Mouse (Mus musculus): Measurements from ENCODE around the gene Tsnaxip1. TPM values are rescaled to one million over a fixed set of nuclear protein-coding genes. Genes with fewer than 3 reads are reported as not detected.
A peak's percentile ranks its signal among the peaks of the same experiment; 100 is the strongest.

The Tsnaxip1 gene
- polyA plus RNA-seq, 1 experiment from 2014 or later = 1.4 TPM

- DNase-seq (ENCODE audit: low spot score) (peak; percentile 91), ATAC-seq (ENCODE audit: low FRiP score) (peak; percentile 92)
- Histone ChIP-seq H3K4me2 (replicated peaks) (peak within 1 kb of the TSS; percentile 96), H3K4me3 (replicated peaks; ENCODE audit: low read length) (peak within 1 kb of the TSS; percentile 71), H3K27ac (peak within 1 kb of the TSS; percentile 82), H3K36me3 (replicated peaks; ENCODE audit: control insufficient read depth, insufficient read depth) (0 out of 2 replicates have a peak, but pooled peaks cover 12% of the 10 kb centered on the region), H3K9ac (peak within 1 kb of the TSS; percentile 77), H3K9me3 (ENCODE audit: control insufficient read depth, low read length) (no peaks in the 10 kb centered on the region), H3K27me3 (ENCODE audit: control insufficient read depth, insufficient read depth, low read length) (no peaks in the 10 kb centered on the region), H3K4me1 (replicated peaks; ENCODE audit: control insufficient read depth, insufficient read depth, low read length) (peaks cover 36% of the 10 kb centered on the region)
- WGBS = under 1% methylated on average over 43 of the region's 43 CpGs
Observed at GRCm38 (mm10) chr8:105854715-105855216, 27.2 kb downstream of the Tsnaxip1 start, which contains the start of gene Thap11. Gene Thap11 (plus strand): TSS chr8:105855132.

GRCm38 (mm10) chr8:105855248-105856167 is 28.0 kb downstream of the Tsnaxip1 start:
- DNase-seq (ENCODE audit: low spot score) (peak; percentile 50), ATAC-seq (ENCODE audit: low FRiP score) (peak; percentile 38)
- Histone ChIP-seq H3K9me3 (ENCODE audit: control insufficient read depth, low read length) (no peaks in the 10 kb centered on the region), H3K4me3 (replicated peaks; ENCODE audit: low read length) (peak overlapping the region; percentile 71), H3K9ac (peak overlapping the region; percentile 77), H3K27me3 (ENCODE audit: control insufficient read depth, insufficient read depth, low read length) (no peaks in the 10 kb centered on the region), H3K27ac (peak overlapping the region; percentile 82), H3K36me3 (replicated peaks; ENCODE audit: control insufficient read depth, insufficient read depth) (0 out of 2 replicates have a peak, but pooled peaks cover 12% of the 10 kb centered on the region), H3K4me1 (replicated peaks; ENCODE audit: control insufficient read depth, insufficient read depth, low read length) (peaks cover 33% of the 10 kb centered on the region), H3K4me2 (replicated peaks) (peak overlapping the region; percentile 96)
- WGBS = under 1% methylated on average over 71 of the region's 71 CpGs

GRCm38 (mm10) chr8:105856168-105856835 is 28.8 kb downstream of the Tsnaxip1 start:
- peak overlapping the region; percentile 96 for H3K4me2 ChIP-seq (replicated peaks)
- H3K4me1 ChIP-seq (replicated peaks; ENCODE audit: control insufficient read depth, insufficient read depth, low read length) = peaks cover 30% of the 10 kb centered on the region
- DNase-seq (ENCODE audit: low spot score) (no peak), ATAC-seq (ENCODE audit: low FRiP score) (no peak)
- no peaks in the 10 kb centered on the region for H3K9me3 ChIP-seq (ENCODE audit: control insufficient read depth, low read length)
- peak overlapping the region; percentile 71 for H3K4me3 ChIP-seq (replicated peaks; ENCODE audit: low read length)
- 0 out of 2 replicates have a peak, but pooled peaks cover 12% of the 10 kb centered on the region for H3K36me3 ChIP-seq (replicated peaks; ENCODE audit: control insufficient read depth, insufficient read depth)
- H3K9ac ChIP-seq = peak overlapping the region; percentile 77
- H3K27ac ChIP-seq = peak overlapping the region; percentile 82
- no peaks in the 10 kb centered on the region for H3K27me3 ChIP-seq (ENCODE audit: control insufficient read depth, insufficient read depth, low read length)
- 27% methylated on average over 15 of the region's 15 CpGs for WGBS

GRCm38 (mm10) chr8:105858495-105858894 is 31.0 kb downstream of the Tsnaxip1 start:
- ATAC-seq (ENCODE audit: low FRiP score) (no peak), DNase-seq (ENCODE audit: low spot score) (no peak)
- Histone ChIP-seq H3K36me3 (replicated peaks; ENCODE audit: control insufficient read depth, insufficient read depth) (0 out of 2 replicates have a peak, but pooled peaks cover 12% of the 10 kb centered on the region), H3K27me3 (ENCODE audit: control insufficient read depth, insufficient read depth, low read length) (no peaks in the 10 kb centered on the region), H3K9ac (no peak overlapping the region), H3K4me3 (replicated peaks; ENCODE audit: low read length) (no peak overlapping the region), H3K9me3 (ENCODE audit: control insufficient read depth, low read length) (no peaks in the 10 kb centered on the region), H3K27ac (no peak overlapping the region), H3K4me2 (replicated peaks) (no peak overlapping the region), H3K4me1 (replicated peaks; ENCODE audit: control insufficient read depth, insufficient read depth, low read length) (peaks cover 43% of the 10 kb centered on the region)
- 92% methylated on average over 5 of the region's 5 CpGs for WGBS

GRCm38 (mm10) chr8:105859314-105859713 is 31.8 kb downstream of the Tsnaxip1 start:
- Histone ChIP-seq H3K27me3 (ENCODE audit: control insufficient read depth, insufficient read depth, low read length) (no peaks in the 10 kb centered on the region), H3K4me2 (replicated peaks) (peak overlapping the region; percentile 89), H3K36me3 (replicated peaks; ENCODE audit: control insufficient read depth, insufficient read depth) (peaks cover 12% of the 10 kb centered on the region; the same call in 1 of the 2 replicates), H3K9me3 (ENCODE audit: control insufficient read depth, low read length) (no peaks in the 10 kb centered on the region), H3K27ac (no peak overlapping the region; the same call in 1 of the 2 replicates), H3K9ac (no peak overlapping the region), H3K4me1 (replicated peaks; ENCODE audit: control insufficient read depth, insufficient read depth, low read length) (peaks cover 42% of the 10 kb centered on the region), H3K4me3 (replicated peaks; ENCODE audit: low read length) (no peak overlapping the region)
- no peak for DNase-seq (ENCODE audit: low spot score)
- no peak for ATAC-seq (ENCODE audit: low FRiP score)
- 81% methylated on average over 5 of the region's 5 CpGs for WGBS

GRCm38 (mm10) chr8:105860143-105860981 is 32.8 kb downstream of the Tsnaxip1 start, which contains the start of gene Nutf2:
Gene Nutf2 (plus strand): TSS chr8:105860580.
- ATAC-seq (ENCODE audit: low FRiP score) (peak; percentile 97), DNase-seq (ENCODE audit: low spot score) (peak; percentile 97)
- peak within 1 kb of the TSS; percentile 85 for H3K27ac ChIP-seq
- peak within 1 kb of the TSS; percentile 89 for H3K4me2 ChIP-seq (replicated peaks)
- no peaks in the 10 kb centered on the region for H3K9me3 ChIP-seq (ENCODE audit: control insufficient read depth, low read length)
- H3K4me3 ChIP-seq (replicated peaks; ENCODE audit: low read length) = peak within 1 kb of the TSS; percentile 80
- H3K36me3 ChIP-seq (replicated peaks; ENCODE audit: control insufficient read depth, insufficient read depth) = peaks cover 12% of the 10 kb centered on the region; the same call in 1 of the 2 replicates
- WGBS = under 1% methylated on average over 48 of the region's 59 CpGs
- H3K9ac ChIP-seq = peak within 1 kb of the TSS; percentile 90
- H3K27me3 ChIP-seq (ENCODE audit: control insufficient read depth, insufficient read depth, low read length) = no peaks in the 10 kb centered on the region
- H3K4me1 ChIP-seq (replicated peaks; ENCODE audit: control insufficient read depth, insufficient read depth, low read length) = peaks cover 40% of the 10 kb centered on the region

GRCm38 (mm10) chr8:105861951-105862350 is 34.4 kb downstream of the Tsnaxip1 start:
- peaks cover 25% of the 10 kb centered on the region for H3K36me3 ChIP-seq (replicated peaks; ENCODE audit: control insufficient read depth, insufficient read depth)
- 0% methylated on average over 1 of the region's 1 CpGs for WGBS
- no peaks in the 10 kb centered on the region for H3K9me3 ChIP-seq (ENCODE audit: control insufficient read depth, low read length)
- no peak for DNase-seq (ENCODE audit: low spot score)
- no peaks in the 10 kb centered on the region for H3K27me3 ChIP-seq (ENCODE audit: control insufficient read depth, insufficient read depth, low read length)
- peaks cover 27% of the 10 kb centered on the region for H3K4me1 ChIP-seq (replicated peaks; ENCODE audit: control insufficient read depth, insufficient read depth, low read length)
- no peak for ATAC-seq (ENCODE audit: low FRiP score)
- H3K27ac ChIP-seq = no peak overlapping the region
- peak overlapping the region; percentile 89 for H3K4me2 ChIP-seq (replicated peaks)
- H3K9ac ChIP-seq = peak overlapping the region; percentile 90
- H3K4me3 ChIP-seq (replicated peaks; ENCODE audit: low read length) = peak overlapping the region; percentile 80

- 84% methylated on average over 6 of the region's 6 CpGs for WGBS
Observed at GRCm38 (mm10) chr8:105866364-105867029, 39.0 kb downstream of the Tsnaxip1 start.

More at GRCm38 (mm10) chr8:105866364-105867029, 39.0 kb downstream of the Tsnaxip1 start:
- Histone ChIP-seq H3K9ac (no peak overlapping the region), H3K27ac (no peak overlapping the region), H3K36me3 (replicated peaks; ENCODE audit: control insufficient read depth, insufficient read depth) (peaks cover 35% of the 10 kb centered on the region), H3K4me3 (replicated peaks; ENCODE audit: low read length) (no peak overlapping the region), H3K4me2 (replicated peaks) (no peak overlapping the region), H3K27me3 (ENCODE audit: control insufficient read depth, insufficient read depth, low read length) (no peaks in the 10 kb centered on the region), H3K4me1 (replicated peaks; ENCODE audit: control insufficient read depth, insufficient read depth, low read length) (peaks cover 12% of the 10 kb centered on the region), H3K9me3 (ENCODE audit: control insufficient read depth, low read length) (no peaks in the 10 kb centered on the region)
- ATAC-seq (ENCODE audit: low FRiP score) = no peak
- no peak for DNase-seq (ENCODE audit: low spot score)

Data from hindbrain, embryonic 14.5 days (tissue).